Mouse (Mus musculus): Measurements from ENCODE around the gene Chrd.

GRCm38 (mm10) chr16:20716841-20717180 is 16.1 kb upstream of the Chrd start:
- no peak for TF ChIP-seq CTCF (IDR thresholded peaks at IDR 0.05; ENCODE audit: borderline replicate concordance, control insufficient read depth, extremely low read depth, insufficient read depth, low read length, poor library complexity)
- TF ChIP-seq POLR2A (IDR thresholded peaks at IDR 0.05; ENCODE audit: control insufficient read depth, extremely low read depth, insufficient read depth, low read length, poor library complexity) = no peak
